Mouse (Mus musculus) liver, embryonic 11.5 days (tissue): ENCODE measurements around the gene Rpl7a. TPM values are rescaled to one million over a fixed set of nuclear protein-coding genes. Genes with fewer than 3 reads are reported as not detected.

Experiments
- ATAC-seq: fragments of 200-750 bp; cut with Nextera tagmentation; replicated peaks from 2 replicates; pipeline ENCODE4 v1.8.0; 2017; ENCODE audit warnings: moderate number of reproducible peaks, mild to moderate bottlenecking, moderate TSS enrichment, moderate library complexity; ENCODE audit not compliant: low FRiP score
- DNase-seq: peaks from one replicate; pipeline ENCODE4 v3.0.0-alpha.2; 2017; ENCODE audit warnings: low spot score
- H3K27ac ChIP-seq: fragments of 300-500 bp; sonication (generic); 2 replicates; pipeline ENCODE4 v1.5.1; 2014; ENCODE audit warnings: mild to moderate bottlenecking, low read depth, low read length, control low read depth
- H3K27me3 ChIP-seq: fragments of 300-500 bp; sonication (generic); replicated peaks from 2 replicates; pipeline ENCODE4 v1.6.1; 2014; ENCODE audit warnings: low read length, mixed read lengths; ENCODE audit not compliant: control insufficient read depth, insufficient read depth
- H3K36me3 ChIP-seq: fragments of 300-500 bp; sonication (generic); 2 replicates; pipeline ENCODE4 v1.6.1; 2014; ENCODE audit warnings: mild to moderate bottlenecking, low read length, moderate library complexity, mixed read lengths; ENCODE audit not compliant: control insufficient read depth, insufficient read depth
- H3K4me1 ChIP-seq: fragments of 300-500 bp; sonication (generic); replicated peaks from 2 replicates; pipeline ENCODE4 v1.6.1; 2014; ENCODE audit warnings: low read length, mixed read lengths; ENCODE audit not compliant: control insufficient read depth, insufficient read depth
- H3K4me2 ChIP-seq: fragments of 300-500 bp; sonication (generic); 2 replicates; pipeline ENCODE4 v1.6.1; 2014; ENCODE audit warnings: mild to moderate bottlenecking, control low read depth, moderate library complexity
- H3K4me3 ChIP-seq: fragments of 300-500 bp; sonication (generic); 2 replicates; pipeline ENCODE4 v1.5.1; 2014; ENCODE audit warnings: low read depth, low read length, control low read depth
- H3K9ac ChIP-seq: fragments of 300-500 bp; sonication (generic); 2 replicates; pipeline ENCODE4 v1.6.1; 2014; ENCODE audit warnings: low read depth, low read length, control low read depth
- H3K9me3 ChIP-seq: fragments of 300-500 bp; sonication (generic); 2 replicates; pipeline ENCODE4 v1.6.1; 2016; ENCODE audit warnings: low read length, inconsistent platforms, mixed read lengths; ENCODE audit not compliant: control insufficient read depth
- whole genome bisulfite sequencing: fragments of 180-500 bp; shearing (Covaris S2); extraction: QIAGEN DNeasy Blood & Tissue Kit; methylation state at CpG from one replicate; pipeline ENCODE4 v1.1.7; 2014; 5-methylcytosine and 5-hydroxymethylcytosine counted together
- polyA plus RNA-seq: library from polyadenylated mRNA; unstranded; fragments of >200 nt; fragmentation: Nextera tagmentation; extraction: Ambion mirVana; gene quantifications from 2 replicates; pipeline ENCODE4 v1.2.1, GENCODE M21; 2014

The Rpl7a gene
- polyA plus RNA-seq, 1 experiment from 2014 or later, result 991 TPM

DNA sequence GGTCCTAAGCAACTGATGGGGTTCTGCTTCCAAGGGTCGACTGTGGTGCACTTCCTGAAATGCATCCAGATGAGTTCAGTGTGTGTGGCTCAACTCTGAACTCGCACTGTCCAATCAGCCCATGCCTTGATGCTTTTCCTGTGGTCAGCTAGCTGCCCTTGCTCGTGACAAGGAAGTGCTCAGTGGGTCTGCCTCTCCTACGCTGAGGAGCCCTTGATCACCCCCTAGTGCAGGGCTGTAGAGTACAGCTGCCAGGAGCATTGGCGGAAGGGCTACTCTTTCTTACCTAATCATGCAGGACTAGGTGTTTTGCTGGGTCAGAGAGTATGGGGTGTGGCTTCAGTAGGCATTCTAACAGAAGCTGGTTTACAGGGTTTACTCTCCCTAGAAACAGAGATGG is 31.0 kb downstream of the Rpl7a start:
- WGBS, result 27% methylated on average over 5 of the region's 5 CpGs
- no peaks in the 10 kb centered on the region; the same call in 1 of the 2 replicates for H3K4me1 ChIP-seq
- no peak overlapping the region for H3K4me2 ChIP-seq
- H3K9ac ChIP-seq, result no peak overlapping the region
- no peaks in the 10 kb centered on the region for H3K36me3 ChIP-seq
- ATAC-seq (0 out of 2 replicates have a peak, but pooled peaks have one; percentile 26), DNase-seq (no peak)
- H3K9me3 ChIP-seq, result no peaks in the 10 kb centered on the region
- no peaks in the 10 kb centered on the region for H3K27me3 ChIP-seq
- no peak overlapping the region for H3K27ac ChIP-seq
- no peak overlapping the region for H3K4me3 ChIP-seq

DNA sequence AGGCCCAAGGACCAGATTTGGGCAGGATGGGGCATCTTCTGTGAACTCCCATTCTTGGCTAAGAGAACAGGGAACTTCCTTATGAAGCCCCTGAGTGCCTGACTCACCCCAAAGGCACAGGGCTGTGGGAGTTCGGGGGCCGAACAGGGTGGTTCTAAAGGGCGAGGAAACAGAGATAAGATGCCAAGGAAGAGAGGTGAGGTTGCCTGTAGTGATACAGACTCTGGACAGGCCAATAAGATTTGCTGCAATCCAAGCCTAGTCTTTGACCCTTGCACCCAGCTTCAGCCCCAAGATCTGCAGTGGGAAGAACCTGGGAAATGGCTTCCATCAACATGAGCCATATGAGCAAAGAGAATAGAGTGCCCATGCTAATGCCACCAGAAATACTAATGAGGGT is 32.7 kb downstream of the Rpl7a start:
- DNase-seq (no peak), ATAC-seq (no peak)
- Histone ChIP-seq H3K9ac (no peak overlapping the region), H3K27me3 (no peaks in the 10 kb centered on the region), H3K4me1 (no peaks in the 10 kb centered on the region), H3K9me3 (no peaks in the 10 kb centered on the region), H3K4me2 (no peak overlapping the region), H3K36me3 (no peaks in the 10 kb centered on the region), H3K4me3 (no peak overlapping the region), H3K27ac (no peak overlapping the region)
- WGBS, result 70% methylated on average over 3 of the region's 3 CpGs

DNA sequence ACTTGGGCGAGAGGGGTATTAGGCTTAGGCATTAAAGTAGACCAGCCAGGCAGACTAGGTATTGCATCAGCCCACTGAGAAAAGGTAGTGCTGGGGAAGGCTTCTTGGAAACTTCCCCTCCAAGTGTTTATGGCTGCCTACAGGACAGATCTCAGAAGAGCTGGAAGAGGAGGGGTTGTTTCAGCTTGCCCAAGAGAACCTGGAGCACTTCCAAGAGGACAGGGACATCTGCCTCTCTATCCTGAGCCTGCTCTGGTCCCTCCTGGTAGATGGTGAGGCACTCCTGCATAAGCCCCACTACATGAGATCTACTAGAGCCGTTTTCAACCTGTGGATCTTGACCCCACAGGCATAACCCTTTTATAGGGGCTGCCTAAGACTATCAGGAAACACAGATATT is 39.8 kb downstream of the Rpl7a start:
- DNase-seq (no peak), ATAC-seq (no peak)
- Histone ChIP-seq H3K9ac (no peak overlapping the region), H3K4me3 (no peak overlapping the region), H3K36me3 (peaks cover 13% of the 10 kb centered on the region), H3K4me1 (no peaks in the 10 kb centered on the region), H3K27ac (no peak overlapping the region), H3K27me3 (no peaks in the 10 kb centered on the region), H3K4me2 (no peak overlapping the region), H3K9me3 (no peaks in the 10 kb centered on the region)
- WGBS, result 80% methylated on average over 2 of the region's 2 CpGs

DNA sequence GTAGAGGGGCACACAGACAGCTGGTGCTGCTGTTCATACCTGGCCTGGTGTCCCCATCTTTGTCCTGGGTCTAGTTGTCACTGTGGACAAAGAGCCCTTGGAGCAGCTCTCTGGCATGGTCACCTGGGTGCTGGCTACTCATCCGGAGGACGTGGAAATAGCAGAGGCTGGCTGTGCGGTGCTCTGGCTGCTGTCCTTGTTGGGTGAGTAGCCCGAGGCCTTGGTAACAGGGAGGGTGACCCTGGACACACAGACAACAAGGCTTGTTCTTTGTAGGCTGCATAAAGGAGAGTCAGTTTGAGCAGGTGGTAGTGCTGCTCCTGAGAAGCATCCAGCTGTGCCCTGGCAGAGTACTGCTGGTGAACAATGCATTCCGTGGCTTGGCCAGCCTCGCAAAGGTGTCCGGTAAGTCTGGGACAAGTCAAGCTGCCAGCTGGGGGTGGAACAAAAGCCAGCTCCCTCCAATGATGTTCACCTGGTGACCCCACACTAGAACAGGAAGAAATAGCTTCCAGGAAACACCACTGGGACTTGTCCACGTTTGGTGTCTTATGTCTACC is 40.9 kb downstream of the Rpl7a start:
- DNase-seq, result no peak
- WGBS, result 90% methylated on average over 8 of the region's 8 CpGs
- Histone ChIP-seq H3K9me3 (no peaks in the 10 kb centered on the region), H3K27me3 (no peaks in the 10 kb centered on the region), H3K27ac (no peak overlapping the region), H3K9ac (no peak overlapping the region), H3K4me1 (no peaks in the 10 kb centered on the region), H3K36me3 (peaks cover 22% of the 10 kb centered on the region), H3K4me3 (no peak overlapping the region), H3K4me2 (no peak overlapping the region)
- no peak for ATAC-seq

DNA sequence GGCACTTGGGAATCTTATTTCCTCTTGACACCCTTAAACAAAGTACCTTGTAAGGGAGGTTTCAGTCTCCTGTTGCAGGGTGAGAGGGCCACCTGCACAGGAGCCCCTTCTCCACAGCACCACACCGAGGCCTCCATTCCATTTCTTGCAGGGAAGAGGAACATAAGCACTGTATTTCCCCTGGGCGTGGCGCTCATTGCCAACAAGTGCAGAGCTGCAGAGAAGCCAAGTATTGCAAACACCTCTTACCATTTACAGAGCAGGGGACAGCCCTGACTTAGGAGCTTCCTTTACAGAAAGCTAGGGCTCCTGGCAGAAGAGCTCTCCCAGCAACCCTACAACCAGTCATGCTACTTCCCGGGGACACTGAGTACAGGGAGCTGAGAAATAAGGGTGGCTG is 41.6 kb downstream of the Rpl7a start:
- Histone ChIP-seq H3K9me3 (no peaks in the 10 kb centered on the region), H3K27ac (no peak overlapping the region), H3K4me2 (no peak overlapping the region), H3K27me3 (no peaks in the 10 kb centered on the region), H3K4me1 (no peaks in the 10 kb centered on the region), H3K36me3 (peaks cover 28% of the 10 kb centered on the region), H3K9ac (no peak overlapping the region), H3K4me3 (no peak overlapping the region)
- no peak for ATAC-seq
- no peak for DNase-seq
- WGBS, result 87% methylated on average over 4 of the region's 4 CpGs

DNA sequence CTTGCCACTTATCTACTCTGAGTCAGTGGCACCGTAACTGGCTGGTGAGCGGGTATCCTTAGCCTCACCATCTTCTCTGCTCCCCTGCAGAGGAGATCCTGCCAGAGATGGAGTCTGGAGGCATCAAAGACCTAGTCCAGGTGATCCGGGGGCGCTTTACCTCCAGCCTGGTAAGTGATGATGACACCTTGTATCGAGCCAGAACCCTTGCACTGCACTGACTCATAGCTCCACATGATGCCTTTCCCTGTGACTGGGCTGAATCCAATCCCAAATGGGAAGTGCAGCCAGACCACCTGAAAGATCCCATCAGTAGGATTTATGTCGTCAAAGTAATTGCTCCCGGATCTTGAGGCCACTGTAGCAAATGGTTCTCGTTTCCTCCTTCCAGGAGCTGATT is 42.3 kb downstream of the Rpl7a start:
- Histone ChIP-seq H3K27ac (no peak overlapping the region), H3K4me2 (no peak overlapping the region), H3K9ac (no peak overlapping the region), H3K4me1 (no peaks in the 10 kb centered on the region), H3K9me3 (no peaks in the 10 kb centered on the region), H3K27me3 (no peaks in the 10 kb centered on the region), H3K4me3 (no peak overlapping the region), H3K36me3 (peaks cover 33% of the 10 kb centered on the region)
- WGBS, result 89% methylated on average over 8 of the region's 8 CpGs
- DNase-seq, result no peak
- ATAC-seq, result no peak

DNA sequence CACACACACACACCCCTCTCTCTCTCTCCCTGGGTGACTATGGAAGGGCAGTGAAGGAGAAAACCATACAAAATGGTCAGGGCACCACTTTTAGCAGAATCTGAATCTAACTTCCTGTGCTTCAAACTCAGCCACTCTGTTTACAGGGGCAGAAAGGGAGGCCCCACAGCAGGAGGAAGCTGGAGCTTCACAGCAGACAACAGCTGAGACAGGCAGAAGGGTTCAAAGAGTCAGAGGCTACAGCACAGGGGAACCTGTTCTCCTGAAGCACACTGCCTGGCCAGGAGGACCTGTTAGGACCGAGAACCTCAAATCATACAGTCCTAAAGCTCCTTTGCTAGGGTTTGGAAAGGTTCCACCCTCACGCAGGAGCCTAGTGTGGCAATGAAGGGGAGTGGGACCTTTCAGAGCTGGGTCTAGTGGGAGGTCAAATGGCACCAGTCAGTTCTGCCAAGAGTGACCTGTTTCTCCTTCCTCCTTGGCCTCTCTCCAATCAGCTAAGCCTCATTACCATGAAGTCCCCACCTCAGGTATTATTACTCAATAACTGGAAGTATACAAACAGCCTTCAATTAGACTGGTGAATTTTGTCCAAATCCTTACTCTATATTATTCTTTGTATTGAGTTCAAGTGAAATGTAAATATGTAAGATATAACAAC is 44.3 kb downstream of the Rpl7a start:
- DNase-seq (no peak), ATAC-seq (no peak)
- Histone ChIP-seq H3K36me3 (peaks cover 46% of the 10 kb centered on the region), H3K27ac (no peak overlapping the region), H3K4me3 (no peak overlapping the region), H3K9ac (no peak overlapping the region), H3K4me1 (no peaks in the 10 kb centered on the region), H3K9me3 (no peaks in the 10 kb centered on the region), H3K27me3 (no peaks in the 10 kb centered on the region), H3K4me2 (no peak overlapping the region)
- WGBS, result 92% methylated on average over 2 of the region's 2 CpGs

DNA sequence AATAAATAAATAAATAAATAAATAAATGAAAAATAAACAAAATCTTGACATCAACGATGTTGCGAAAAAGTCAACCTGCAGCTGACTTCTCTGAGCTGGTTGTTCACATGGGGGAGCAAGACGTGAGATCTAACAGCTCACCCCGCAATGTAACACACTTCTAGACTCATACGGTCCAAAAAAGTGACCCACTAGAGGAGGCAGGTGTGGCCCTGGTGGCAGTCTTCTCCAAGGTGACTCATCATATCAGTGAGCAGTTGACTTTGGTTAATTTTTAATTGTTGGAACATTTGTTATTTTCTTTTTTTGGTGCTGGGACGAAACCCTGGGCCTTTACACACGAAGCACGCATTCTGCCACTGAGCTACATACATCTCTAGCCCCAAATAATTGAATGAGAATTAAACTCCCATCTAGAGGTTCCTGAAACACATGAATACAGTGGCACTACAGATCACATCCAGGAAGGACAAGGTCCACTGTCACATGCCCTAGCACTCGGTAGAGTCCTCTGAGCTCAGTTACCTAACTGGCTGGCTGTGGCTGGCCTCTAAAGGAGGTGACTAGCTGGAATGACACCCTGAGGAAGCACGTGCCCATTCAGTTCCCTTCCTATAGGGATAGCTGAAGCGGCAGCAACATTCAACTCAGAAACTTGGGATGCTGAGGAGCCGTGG is 46.4 kb downstream of the Rpl7a start:
- no peak overlapping the region for H3K27ac ChIP-seq
- WGBS, result 89% methylated on average over 12 of the region's 12 CpGs
- ATAC-seq, result 0 out of 2 replicates have a peak, but pooled peaks have one; percentile 31

DNA sequence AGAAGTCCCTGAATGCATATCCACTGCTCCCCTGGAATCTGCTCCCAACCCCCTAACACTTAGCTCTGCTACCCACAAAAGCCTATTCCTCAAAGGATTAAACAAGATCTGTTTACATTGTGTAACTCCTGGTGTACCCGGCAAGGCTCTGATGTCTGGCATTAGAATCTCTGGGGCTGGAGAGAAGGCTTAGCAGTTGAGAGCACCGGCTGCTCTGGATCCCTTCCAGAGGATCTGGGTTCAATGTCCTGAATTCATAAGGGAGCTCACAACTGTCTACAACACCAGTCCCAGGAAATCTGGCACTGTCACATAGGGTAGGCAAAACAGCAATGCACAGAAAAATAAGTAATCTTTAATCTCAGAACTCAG is 46.9 kb downstream of the Rpl7a start:
- no peak overlapping the region for H3K9ac ChIP-seq
- H3K36me3 ChIP-seq, result peaks cover 61% of the 10 kb centered on the region
- no peaks in the 10 kb centered on the region; the same call in 1 of the 2 replicates for H3K4me1 ChIP-seq
- no peak overlapping the region for H3K4me3 ChIP-seq
- WGBS, result 86% methylated on average over 2 of the region's 2 CpGs
- no peak for ATAC-seq
- H3K27ac ChIP-seq, result no peak overlapping the region
- H3K27me3 ChIP-seq, result no peaks in the 10 kb centered on the region
- no peaks in the 10 kb centered on the region for H3K9me3 ChIP-seq
- no peak for DNase-seq
- H3K4me2 ChIP-seq, result no peak overlapping the region

More for the DNA sequence above, 46.4 kb downstream of the Rpl7a start:
- Histone ChIP-seq H3K4me3 (no peak overlapping the region), H3K9me3 (no peaks in the 10 kb centered on the region), H3K4me2 (no peak overlapping the region), H3K9ac (no peak overlapping the region), H3K27me3 (no peaks in the 10 kb centered on the region), H3K36me3 (peaks cover 59% of the 10 kb centered on the region), H3K4me1 (no peaks in the 10 kb centered on the region; the same call in 1 of the 2 replicates)
- DNase-seq, result no peak
